Mouse (Mus musculus) hindbrain, embryonic 12.5 days (tissue): Measurements from ENCODE around the gene Atp6v0a4. TPM values are rescaled to one million over a fixed set of nuclear protein-coding genes. Genes with fewer than 3 reads are reported as not detected.

Experiments used
- ATAC-seq: fragments of 200-750 bp; cut with Nextera tagmentation; 2 replicates; pipeline ENCODE4 v1.8.0; 2017; ENCODE audit warnings: moderate TSS enrichment; ENCODE audit not compliant: low FRiP score
- H3K27ac ChIP-seq: fragments of 300-500 bp; sonication (generic); 2 replicates; pipeline ENCODE4 v1.5.1; 2016; ENCODE audit warnings: mild to moderate bottlenecking
- H3K27me3 ChIP-seq: fragments of 300-500 bp; sonication (generic); 2 replicates; pipeline ENCODE4 v1.6.1; 2016; ENCODE audit warnings: mild to moderate bottlenecking
- H3K36me3 ChIP-seq: fragments of 300-500 bp; sonication (generic); 2 replicates; pipeline ENCODE4 v1.6.1; 2016; ENCODE audit warnings: mild to moderate bottlenecking
- H3K4me1 ChIP-seq: fragments of 300-500 bp; sonication (generic); 2 replicates; pipeline ENCODE4 v1.6.1; 2016
- H3K4me2 ChIP-seq: fragments of 300-500 bp; sonication (generic); replicated peaks from 2 replicates; pipeline ENCODE4 v1.6.1; 2016; ENCODE audit warnings: mild to moderate bottlenecking
- H3K4me3 ChIP-seq: fragments of 300-500 bp; sonication (generic); 2 replicates; pipeline ENCODE4 v1.5.1; 2016; ENCODE audit warnings: mild to moderate bottlenecking
- H3K9ac ChIP-seq: fragments of 300-500 bp; sonication (generic); 2 replicates; pipeline ENCODE4 v1.6.1; 2016; ENCODE audit warnings: mild to moderate bottlenecking, moderate library complexity
- H3K9me3 ChIP-seq: fragments of 300-500 bp; sonication (generic); replicated peaks from 2 replicates; pipeline ENCODE4 v1.6.1; 2016; ENCODE audit warnings: mild to moderate bottlenecking
- WGBS: fragments of 180-500 bp; shearing (Covaris S2); methylation state at CpG from one replicate; pipeline ENCODE4 v1.1.7; 2016; 5-methylcytosine and 5-hydroxymethylcytosine counted together
- polyA plus RNA-seq: library from polyadenylated mRNA; unstranded; fragments of >200 nt; fragmentation: Nextera tagmentation; extraction: Ambion mirVana; gene quantifications from 2 replicates; pipeline ENCODE4 v1.2.1, GENCODE M21; 2016

Atp6v0a4 gene
- polyA plus RNA-seq, 1 experiment from 2014 or later = 0.10 TPM

DNA sequence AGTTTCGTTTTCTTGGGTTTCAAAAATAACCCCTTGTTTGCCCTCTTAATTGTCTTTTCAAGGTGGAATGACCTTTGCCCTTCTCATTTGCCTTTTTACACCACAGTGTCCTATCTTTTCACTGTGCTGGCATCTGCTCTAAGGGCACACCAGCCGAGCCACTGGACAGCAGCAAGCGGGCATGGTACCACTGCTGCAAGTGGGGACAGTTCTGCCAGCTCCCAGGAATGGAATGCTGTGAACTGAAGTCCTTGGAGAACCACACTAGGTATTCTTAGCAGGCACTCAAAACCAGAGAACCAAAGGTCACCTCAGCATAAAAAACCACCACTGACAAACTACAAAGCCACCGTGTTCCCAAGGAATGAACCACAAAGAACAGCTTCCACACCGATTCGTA lies 1.6 kb downstream of the Atp6v0a4 start:
- H3K4me1 ChIP-seq = peaks cover 3% of the 10 kb centered on the region; the same call in 1 of the 2 replicates
- 61% methylated on average over 6 of the region's 6 CpGs for WGBS
- no peak for ATAC-seq
- peaks cover 24% of the 10 kb centered on the region for H3K36me3 ChIP-seq
- no peak overlapping the region for H3K27ac ChIP-seq
- no peak overlapping the region for H3K4me3 ChIP-seq
- H3K9ac ChIP-seq = no peak overlapping the region
- H3K4me2 ChIP-seq = no peak overlapping the region
- no peaks in the 10 kb centered on the region for H3K27me3 ChIP-seq
- H3K9me3 ChIP-seq = no peaks in the 10 kb centered on the region

DNA sequence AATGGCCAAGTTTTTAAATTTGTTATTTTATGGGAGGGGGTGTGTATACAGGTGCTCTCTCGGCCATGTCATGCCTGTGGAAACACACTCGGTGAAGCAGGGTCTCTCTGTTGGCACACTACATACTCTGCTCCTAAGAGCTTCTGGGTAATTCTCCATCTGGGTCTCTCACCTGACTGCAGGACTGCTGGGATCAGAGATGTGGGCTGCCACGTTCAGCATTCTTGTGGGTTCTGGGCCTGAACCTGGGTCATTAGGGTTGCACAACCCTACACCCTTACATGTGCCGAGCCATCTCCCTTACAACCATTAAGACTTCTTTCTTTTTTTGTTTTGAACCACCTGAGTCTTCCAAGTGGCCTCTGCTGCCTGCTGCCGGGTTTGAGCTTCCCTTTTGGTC lies 2.5 kb downstream of the Atp6v0a4 start:
- 86% methylated on average over 5 of the region's 5 CpGs for WGBS
- Histone ChIP-seq H3K36me3 (peaks cover 15% of the 10 kb centered on the region), H3K9me3 (no peaks in the 10 kb centered on the region), H3K4me3 (no peak overlapping the region), H3K9ac (no peak overlapping the region), H3K27ac (no peak overlapping the region), H3K4me2 (no peak overlapping the region), H3K27me3 (no peaks in the 10 kb centered on the region), H3K4me1 (peaks cover 3% of the 10 kb centered on the region; the same call in 1 of the 2 replicates)
- no peak for ATAC-seq

- Histone ChIP-seq H3K36me3 (0 out of 2 replicates have a peak, but pooled peaks cover 5% of the 10 kb centered on the region), H3K4me3 (no peak overlapping the region), H3K4me1 (peaks cover 3% of the 10 kb centered on the region; the same call in 1 of the 2 replicates), H3K9me3 (no peaks in the 10 kb centered on the region), H3K9ac (no peak overlapping the region), H3K27me3 (no peaks in the 10 kb centered on the region), H3K4me2 (no peak overlapping the region), H3K27ac (no peak overlapping the region)
- no peak for ATAC-seq
- 71% methylated on average over 9 of the region's 9 CpGs for WGBS
These were observed 3.6 kb downstream of the Atp6v0a4 start for GRCm38 (mm10) chr6:38120681-38121371.

DNA sequence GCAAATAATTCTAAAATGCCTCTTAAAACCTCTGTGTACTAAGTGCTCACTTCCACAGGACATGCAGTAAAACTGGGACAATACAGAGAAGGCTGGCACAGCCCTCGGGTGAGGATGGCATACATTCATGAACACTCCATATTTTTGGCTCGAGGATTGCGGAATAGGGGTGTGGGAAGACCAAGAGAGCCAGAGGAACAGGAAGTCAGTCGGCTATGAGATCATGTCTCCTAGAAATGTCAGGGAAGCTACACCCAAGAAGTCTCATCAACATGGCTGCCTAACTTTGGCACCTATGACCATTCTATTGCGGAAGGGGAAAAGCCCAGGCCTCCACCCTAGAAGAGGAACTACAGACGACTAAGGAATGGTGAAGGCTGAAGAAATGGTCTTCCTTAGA lies 6.0 kb downstream of the Atp6v0a4 start:
- Histone ChIP-seq H3K9ac (no peak overlapping the region), H3K4me3 (no peak overlapping the region), H3K36me3 (no peaks in the 10 kb centered on the region), H3K9me3 (no peaks in the 10 kb centered on the region), H3K4me1 (peaks cover 3% of the 10 kb centered on the region; the same call in 1 of the 2 replicates), H3K27me3 (no peaks in the 10 kb centered on the region), H3K27ac (no peak overlapping the region), H3K4me2 (no peak overlapping the region)
- WGBS = 93% methylated on average over 6 of the region's 6 CpGs
- no peak for ATAC-seq

DNA sequence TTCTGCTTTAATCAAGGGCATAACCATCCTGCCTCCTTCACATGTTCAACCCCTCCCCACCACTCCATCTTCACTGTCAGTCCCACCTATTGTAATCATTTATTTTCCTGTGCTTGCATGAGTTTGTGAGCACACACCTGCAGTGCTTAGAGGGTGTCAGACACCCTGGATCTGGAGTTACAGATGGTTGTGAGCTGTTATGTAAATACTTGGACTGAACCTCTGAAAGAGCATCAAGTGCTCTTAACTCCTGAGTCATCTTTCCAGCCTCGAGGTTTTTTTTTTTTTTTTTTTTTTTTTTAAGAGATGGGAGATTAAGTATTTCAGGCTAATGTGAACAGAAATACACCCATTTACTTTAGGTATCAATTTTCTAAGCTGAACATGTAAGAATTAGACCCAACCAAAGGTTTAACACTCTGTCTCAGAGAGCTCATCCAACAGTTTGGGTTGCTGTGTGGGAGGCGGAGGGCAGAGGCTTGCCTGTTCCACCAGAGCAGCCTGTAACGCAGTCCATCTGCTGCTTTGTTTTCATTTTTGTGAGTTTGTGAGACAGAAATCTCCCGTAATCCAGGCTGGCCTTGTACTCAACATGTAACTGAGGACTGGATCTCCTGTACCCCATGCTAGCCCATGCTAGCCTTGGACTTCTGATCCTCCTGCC lies 8.1 kb downstream of the Atp6v0a4 start:
- Histone ChIP-seq H3K4me3 (no peak overlapping the region), H3K9me3 (no peaks in the 10 kb centered on the region), H3K27me3 (no peaks in the 10 kb centered on the region), H3K4me2 (no peak overlapping the region), H3K36me3 (no peaks in the 10 kb centered on the region), H3K4me1 (peaks cover 3% of the 10 kb centered on the region; the same call in 1 of the 2 replicates), H3K9ac (no peak overlapping the region), H3K27ac (no peak overlapping the region)
- no peak for ATAC-seq
- 70% methylated on average over 4 of the region's 4 CpGs for WGBS

GRCm38 (mm10) chr6:38110859-38111258 lies 13.5 kb downstream of the Atp6v0a4 start:
- Histone ChIP-seq H3K27ac (no peak overlapping the region), H3K4me2 (no peak overlapping the region), H3K9me3 (no peaks in the 10 kb centered on the region), H3K4me3 (no peak overlapping the region), H3K4me1 (peaks cover 10% of the 10 kb centered on the region; the same call in 1 of the 2 replicates), H3K27me3 (no peaks in the 10 kb centered on the region), H3K36me3 (no peaks in the 10 kb centered on the region), H3K9ac (no peak overlapping the region)
- WGBS = 84% methylated on average over 9 of the region's 9 CpGs
- no peak for ATAC-seq

GRCm38 (mm10) chr6:38109871-38110270 lies 14.5 kb downstream of the Atp6v0a4 start:
- no peak overlapping the region for H3K4me3 ChIP-seq
- H3K9ac ChIP-seq = no peak overlapping the region
- no peaks in the 10 kb centered on the region for H3K9me3 ChIP-seq
- ATAC-seq = no peak
- no peaks in the 10 kb centered on the region for H3K27me3 ChIP-seq
- H3K27ac ChIP-seq = no peak overlapping the region
- no peak overlapping the region for H3K4me2 ChIP-seq
- H3K36me3 ChIP-seq = no peaks in the 10 kb centered on the region
- peaks cover 10% of the 10 kb centered on the region; the same call in 1 of the 2 replicates for H3K4me1 ChIP-seq
- WGBS = 21% methylated on average over 9 of the region's 9 CpGs

- Histone ChIP-seq H3K9ac (no peak within 1 kb of the TSS), H3K4me1 (peaks cover 10% of the 10 kb centered on the region; the same call in 1 of the 2 replicates), H3K36me3 (no peaks in the 10 kb centered on the region), H3K27ac (no peak within 1 kb of the TSS), H3K27me3 (no peaks in the 10 kb centered on the region), H3K4me2 (no peak within 1 kb of the TSS), H3K4me3 (no peak within 1 kb of the TSS), H3K9me3 (no peaks in the 10 kb centered on the region)
- ATAC-seq = no peak
- WGBS = 20% methylated on average over 9 of the region's 9 CpGs
These were observed 15.1 kb downstream of the Atp6v0a4 start, which contains the start of gene Tmem213 for GRCm38 (mm10) chr6:38109160-38109795. Gene Tmem213 (plus strand): TSS chr6:38109255.

- no peaks in the 10 kb centered on the region for H3K27me3 ChIP-seq
- 93% methylated on average over 5 of the region's 5 CpGs for WGBS
- H3K4me2 ChIP-seq = no peak overlapping the region
- no peak overlapping the region for H3K27ac ChIP-seq
- H3K9me3 ChIP-seq = no peaks in the 10 kb centered on the region
- no peaks in the 10 kb centered on the region for H3K36me3 ChIP-seq
- H3K4me3 ChIP-seq = no peak overlapping the region
- peaks cover 10% of the 10 kb centered on the region; the same call in 1 of the 2 replicates for H3K4me1 ChIP-seq
- no peak overlapping the region for H3K9ac ChIP-seq
- no peak for ATAC-seq
These were observed 15.9 kb downstream of the Atp6v0a4 start for GRCm38 (mm10) chr6:38108449-38108848.

DNA sequence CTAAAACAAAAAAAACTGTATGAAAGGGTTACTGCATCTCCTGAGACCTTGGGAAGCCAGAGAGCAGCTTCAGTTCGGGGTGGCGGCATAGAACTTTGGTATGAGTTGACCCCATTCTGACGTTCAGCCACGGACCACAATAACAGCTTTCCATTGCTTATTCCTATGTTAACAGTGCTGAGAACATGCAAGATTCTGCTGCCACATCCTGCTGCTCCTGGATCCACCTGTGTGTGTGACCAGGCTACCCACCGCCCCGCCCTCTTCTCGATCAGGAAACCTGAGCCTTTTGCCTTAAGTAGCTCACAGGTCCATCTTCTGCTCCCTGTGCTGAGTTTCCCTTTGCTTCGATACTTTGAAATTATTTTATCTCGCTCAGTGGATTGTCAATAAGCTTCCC lies 18.5 kb downstream of the Atp6v0a4 start:
- Histone ChIP-seq H3K27me3 (no peaks in the 10 kb centered on the region), H3K36me3 (no peaks in the 10 kb centered on the region), H3K4me3 (no peak overlapping the region), H3K9me3 (no peaks in the 10 kb centered on the region), H3K9ac (no peak overlapping the region), H3K4me1 (peaks cover 10% of the 10 kb centered on the region; the same call in 1 of the 2 replicates), H3K27ac (no peak overlapping the region), H3K4me2 (no peak overlapping the region)
- 88% methylated on average over 9 of the region's 9 CpGs for WGBS
- ATAC-seq = no peak

GRCm38 (mm10) chr6:38103775-38104174 lies 20.6 kb downstream of the Atp6v0a4 start:
- H3K9me3 ChIP-seq = 0 out of 2 replicates have a peak, but pooled peaks cover 2% of the 10 kb centered on the region
- H3K36me3 ChIP-seq = no peaks in the 10 kb centered on the region
- WGBS = 58% methylated on average over 6 of the region's 6 CpGs
- H3K4me1 ChIP-seq = no peaks in the 10 kb centered on the region
- H3K27ac ChIP-seq = no peak overlapping the region
- ATAC-seq = no peak
- no peaks in the 10 kb centered on the region for H3K27me3 ChIP-seq
- H3K4me3 ChIP-seq = no peak overlapping the region
- H3K4me2 ChIP-seq = no peak overlapping the region
- no peak overlapping the region for H3K9ac ChIP-seq

DNA sequence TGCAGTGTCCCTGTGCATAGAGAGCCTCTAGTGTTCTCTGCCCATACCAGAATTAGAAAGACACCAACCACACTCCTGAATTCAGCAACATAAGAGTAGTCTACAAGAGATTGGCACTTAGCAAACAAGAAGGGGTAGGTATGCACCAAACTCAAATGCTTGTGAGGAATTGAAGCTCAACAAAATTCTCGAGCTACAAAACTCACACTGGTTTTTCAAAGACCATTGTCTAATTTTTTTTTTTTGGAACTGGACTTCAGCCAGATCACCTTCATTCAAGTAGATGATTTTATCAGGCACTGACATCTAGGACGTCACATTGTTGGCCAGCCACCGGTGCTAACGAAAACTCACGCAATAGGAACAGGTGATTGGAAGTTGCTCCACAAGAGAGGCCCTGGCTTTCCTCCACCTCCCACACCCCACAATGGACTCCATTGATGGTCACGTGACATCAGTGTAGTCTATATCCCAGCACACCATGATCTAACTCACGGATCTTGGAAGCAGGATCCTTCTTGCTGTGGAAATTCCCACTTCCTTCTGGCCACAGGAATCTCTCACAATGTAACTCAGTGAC lies 22.1 kb downstream of the Atp6v0a4 start:
- Histone ChIP-seq H3K36me3 (no peaks in the 10 kb centered on the region), H3K4me2 (no peak overlapping the region), H3K4me3 (no peak overlapping the region), H3K9me3 (0 out of 2 replicates have a peak, but pooled peaks cover 7% of the 10 kb centered on the region), H3K4me1 (no peaks in the 10 kb centered on the region), H3K9ac (no peak overlapping the region), H3K27ac (no peak overlapping the region), H3K27me3 (no peaks in the 10 kb centered on the region)
- WGBS = 86% methylated on average over 7 of the region's 7 CpGs
- ATAC-seq = no peak
